Mouse (Mus musculus): ENCODE measurements around the gene Syce3.

DNA sequence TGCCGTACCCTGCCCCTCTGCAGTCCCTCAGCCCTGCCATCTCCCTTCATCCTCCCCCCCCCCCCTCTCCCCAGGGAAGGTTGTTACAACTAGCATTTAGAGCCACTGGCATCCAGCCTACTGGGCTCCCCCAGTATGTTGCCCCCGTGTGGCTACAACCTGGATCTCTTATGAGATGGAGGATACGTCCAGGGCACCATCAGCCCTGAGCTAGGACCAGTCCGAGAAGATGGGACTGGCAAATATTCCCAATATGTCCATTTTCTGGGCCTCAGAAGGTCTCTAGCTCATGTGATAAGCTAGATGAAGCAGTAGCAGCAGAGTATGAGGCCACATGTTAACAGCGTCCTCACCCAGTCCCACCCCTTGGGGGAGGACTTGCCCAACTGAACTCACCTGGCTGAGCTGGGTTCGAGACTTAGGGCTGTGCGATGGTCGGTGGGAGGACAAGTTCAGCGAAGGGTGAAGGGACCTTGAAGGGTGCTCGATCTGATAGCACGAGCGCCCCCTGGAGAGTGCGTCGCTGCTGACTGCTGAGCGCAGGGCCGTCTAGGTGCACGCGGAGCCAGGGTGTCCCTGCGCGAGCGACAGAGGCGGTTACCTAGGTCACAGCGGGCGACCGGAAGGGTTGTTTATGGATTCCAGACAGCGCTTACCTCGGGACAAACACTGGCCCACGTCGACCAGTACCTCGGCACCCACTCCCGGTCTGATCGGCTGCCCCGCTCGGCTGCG, 37.1 kb downstream of the Syce3 start:
- TF ChIP-seq POLR2A (IDR thresholded peaks at IDR 0.05; ENCODE audit: borderline replicate concordance, low read depth, low read length) = no peak
- peak; percentile 47 for TF ChIP-seq CTCF (IDR thresholded peaks at IDR 0.05; ENCODE audit: low read depth, low read length)
